Mouse (Mus musculus) heart, adult 2 months (tissue): Measurements from ENCODE around the gene Mef2c. TPM values are rescaled to one million over a fixed set of nuclear protein-coding genes. Genes with fewer than 3 reads are reported as not detected.

ENCODE experiments used
- DNase-seq, 2 experiments: peaks; one replicate each; pipeline ENCODE4 v3.0.0; 2021
- H3K27ac ChIP-seq: fragments of 200-600 bp; 2 replicates; pipeline ENCODE4 v1.8.1; 2022
- H3K27me3 ChIP-seq: fragments of 200-500 bp; 2 replicates; pipeline ENCODE4 v1.6.1; 2012; ENCODE audit warnings: mild to moderate bottlenecking, low read length, inconsistent platforms, mixed read lengths; ENCODE audit not compliant: control insufficient read depth, insufficient read depth
- H3K36me3 ChIP-seq: fragments of 200-500 bp; 2 replicates; pipeline ENCODE4 v1.6.1; 2012; ENCODE audit warnings: low read length, inconsistent platforms; ENCODE audit not compliant: control insufficient read depth, insufficient read depth
- H3K4me1 ChIP-seq: fragments of 200-500 bp; 2 replicates; pipeline ENCODE4 v1.6.1; 2011; ENCODE audit warnings: low read length; ENCODE audit not compliant: control insufficient read depth, insufficient read depth
- H3K4me3 ChIP-seq: fragments of 200-600 bp; 2 replicates; pipeline ENCODE4 v1.8.1; 2022
- H3K79me2 ChIP-seq: fragments of 200-500 bp; replicated peaks from 2 replicates; pipeline ENCODE4 v1.6.1; 2012; ENCODE audit warnings: mild to moderate bottlenecking, inconsistent platforms, low read length, moderate library complexity, mixed read lengths; ENCODE audit not compliant: control insufficient read depth, insufficient read depth
- H3K9ac ChIP-seq: fragments of 200-500 bp; 2 replicates; pipeline ENCODE4 v1.6.1; 2012; ENCODE audit warnings: low read depth, mild to moderate bottlenecking, control low read depth, inconsistent platforms, low read length, mixed read lengths
- CTCF ChIP-seq: fragments of 200-600 bp; IDR thresholded peaks from 2 replicates; pipeline ENCODE4 v1.8.1; 2022; ENCODE audit warnings: antibody characterized with exemption, mild to moderate bottlenecking, moderate library complexity
- EP300 ChIP-seq: fragments of 200-500 bp; IDR thresholded peaks from 2 replicates; pipeline ENCODE4 v1.6.1; 2011; ENCODE audit warnings: low read depth, low read length, control low read depth; ENCODE audit not compliant: insufficient read depth
- POLR2A ChIP-seq: fragments of 200-500 bp; IDR thresholded peaks from 2 replicates; pipeline ENCODE4 v1.6.1; 2011; ENCODE audit warnings: mild to moderate bottlenecking, low read depth, low read length, control low read depth; ENCODE audit not compliant: insufficient read depth
- WGBS: fragments of 180-500 bp; shearing (Covaris S2); methylation state at CpG from one replicate; pipeline ENCODE4 v1.1.7; 2018; 5-methylcytosine and 5-hydroxymethylcytosine counted together
- intact Hi-C: fragments of 180-260 bp; cut with DNase I; formaldehyde crosslinking; loops from one replicate; pipeline ENCODE4 v1.15.1; 2025
- polyA plus RNA-seq: library from polyadenylated mRNA; depleted of rRNA; stranded (reverse); fragments of >200 nt; gene quantifications from 2 replicates; pipeline ENCODE4 v1.2.3, GENCODE M21; 2012
- total RNA-seq, 2 experiments: library from RNA; stranded (reverse); gene quantifications; 2 replicates each; pipeline ENCODE4 v1.2.3; 2021

The Mef2c gene
- total and polyA plus RNA-seq, 3 experiments: 35.5 to 74.1 (median 56.5) TPM

DNA sequence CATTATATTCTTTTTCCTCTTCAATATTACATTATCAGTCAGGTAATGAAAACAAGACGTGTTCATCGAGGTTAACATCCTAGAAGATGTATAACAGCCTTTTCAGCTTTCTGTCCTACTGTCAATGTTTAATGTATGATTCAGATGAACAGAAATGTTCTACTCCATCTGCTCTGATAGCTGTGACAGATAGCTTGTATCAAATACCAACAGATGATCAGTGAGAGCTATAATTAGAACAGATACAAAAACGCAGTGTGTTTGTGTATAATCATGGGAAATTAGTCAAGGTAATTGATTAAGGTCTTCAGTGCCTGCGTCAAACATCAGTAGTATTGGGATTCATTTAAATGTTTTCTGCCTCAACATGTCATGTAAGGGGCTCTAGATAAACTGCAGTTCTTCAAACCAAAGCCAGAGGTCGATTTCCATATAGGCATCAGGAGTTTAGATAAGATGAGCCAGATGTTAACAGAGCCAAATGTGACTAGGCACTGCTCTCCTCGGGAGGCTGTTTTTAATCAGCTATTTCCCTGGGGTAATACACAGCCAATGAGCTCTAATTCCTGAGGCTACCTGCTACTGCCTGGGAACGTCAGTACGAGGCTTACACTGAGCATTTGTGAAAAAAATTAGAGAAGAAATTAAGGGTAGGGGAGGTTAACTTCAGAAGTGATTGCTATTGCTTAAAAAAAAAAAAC is 63.1 kb downstream of the Mef2c start:
- 41% methylated on average over 8 of the region's 8 CpGs for WGBS
- no peak overlapping the region for H3K9ac ChIP-seq
- no peak overlapping the region for H3K4me3 ChIP-seq
- DNase-seq: no peak
- no peaks in the 10 kb centered on the region for H3K27me3 ChIP-seq
- intact Hi-C loops: no loop called here
- TF ChIP-seq EP300 (no peak), CTCF (peak; percentile 46), POLR2A (no peak)
- H3K4me1 ChIP-seq: peaks cover 20% of the 10 kb centered on the region
- H3K36me3 ChIP-seq: peaks cover 48% of the 10 kb centered on the region
- peak overlapping the region; percentile 80 for H3K27ac ChIP-seq
- H3K79me2 ChIP-seq: peaks cover 1% of the 10 kb centered on the region

DNA sequence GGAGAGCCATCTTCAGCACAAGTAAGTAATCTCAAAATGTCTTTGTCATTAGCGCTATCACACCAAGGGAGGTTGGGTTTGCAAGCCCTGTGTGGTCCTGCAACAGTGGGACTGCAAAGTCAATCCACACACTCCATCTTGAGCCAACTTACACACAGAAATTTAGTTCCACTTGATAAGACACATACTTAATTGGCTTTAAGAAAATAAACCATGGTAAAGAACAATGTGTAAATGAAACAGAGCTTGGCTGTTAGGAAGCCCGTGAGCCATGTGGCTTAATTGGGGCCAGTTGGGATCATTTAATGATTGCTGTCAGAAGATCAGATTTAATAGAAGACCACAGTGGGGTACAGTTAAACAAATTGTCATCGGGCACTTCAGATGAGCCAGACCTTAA is 63.8 kb downstream of the Mef2c start:
- H3K79me2 ChIP-seq: peaks cover 1% of the 10 kb centered on the region
- peaks cover 21% of the 10 kb centered on the region for H3K4me1 ChIP-seq
- intact Hi-C loops: no loop called here
- TF ChIP-seq POLR2A (no peak), EP300 (no peak)
- H3K4me3 ChIP-seq: no peak overlapping the region
- H3K27ac ChIP-seq: peak overlapping the region; percentile 80; the same call in 1 of the 2 replicates
- no peaks in the 10 kb centered on the region for H3K27me3 ChIP-seq
- H3K36me3 ChIP-seq: peaks cover 45% of the 10 kb centered on the region
- WGBS: 78% methylated on average over 3 of the region's 3 CpGs
- H3K9ac ChIP-seq: no peak overlapping the region
- no peak for DNase-seq

DNA sequence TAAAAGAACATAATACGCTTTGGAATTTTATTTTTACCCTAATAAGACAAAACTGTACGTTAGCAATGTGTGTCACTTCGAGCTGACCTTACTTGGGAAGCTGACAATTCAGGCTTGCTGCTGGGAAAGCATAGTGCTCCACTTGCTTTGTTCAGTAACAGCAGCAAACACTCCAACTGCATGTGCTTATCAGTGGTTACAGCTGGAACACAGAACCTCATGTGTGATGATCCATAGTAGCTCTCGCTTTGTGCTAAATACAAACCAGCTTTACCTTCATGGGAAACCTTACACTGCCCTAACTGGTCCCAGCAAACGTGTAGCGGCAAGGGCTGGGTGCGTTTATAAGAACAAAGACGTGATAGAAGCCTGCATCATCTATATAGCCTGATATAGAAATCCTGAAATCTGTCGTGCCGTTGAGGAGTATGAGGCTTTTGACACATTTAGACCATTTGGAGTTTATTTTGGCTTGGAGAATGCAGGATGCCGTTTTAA is 65.0 kb downstream of the Mef2c start:
- H3K9ac ChIP-seq: peak overlapping the region; percentile 57
- no peak for DNase-seq
- no peak overlapping the region for H3K4me3 ChIP-seq
- intact Hi-C loops: no loop called here
- H3K36me3 ChIP-seq: peaks cover 52% of the 10 kb centered on the region
- H3K4me1 ChIP-seq: peaks cover 23% of the 10 kb centered on the region
- TF ChIP-seq CTCF (no peak), POLR2A (no peak), EP300 (no peak)
- 27% methylated on average over 11 of the region's 11 CpGs for WGBS
- peak overlapping the region; percentile 80 for H3K27ac ChIP-seq
- H3K79me2 ChIP-seq: peaks cover 1% of the 10 kb centered on the region
- no peaks in the 10 kb centered on the region for H3K27me3 ChIP-seq

DNA sequence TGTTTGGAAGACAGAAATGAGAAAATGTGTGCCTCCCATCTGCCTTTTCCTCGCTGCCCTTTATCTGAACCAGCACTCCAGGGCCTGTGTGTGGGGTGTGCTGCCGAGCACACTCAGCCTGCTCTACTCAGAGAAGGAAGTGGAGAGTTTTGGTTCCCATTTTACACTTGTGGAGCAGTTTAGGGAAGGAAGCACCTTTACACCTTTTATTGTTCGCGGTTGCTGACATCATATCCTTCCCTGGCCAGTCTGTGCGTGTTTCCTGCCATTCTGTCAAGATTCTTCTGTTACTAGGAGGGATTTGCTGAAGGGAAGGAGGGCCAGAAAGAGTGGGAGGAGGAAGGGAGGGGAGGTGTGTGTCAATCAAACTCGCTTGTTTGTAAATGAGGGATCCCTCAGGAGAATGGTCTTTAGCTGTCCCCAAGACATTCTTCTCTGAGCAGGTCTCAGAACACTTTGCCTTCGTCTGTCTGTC is 68.2 kb downstream of the Mef2c start:
- WGBS: 17% methylated on average over 7 of the region's 7 CpGs
- Histone ChIP-seq H3K27ac (peak overlapping the region; percentile 80), H3K9ac (peak overlapping the region; percentile 38; the same call in 1 of the 2 replicates), H3K27me3 (no peaks in the 10 kb centered on the region), H3K4me1 (peaks cover 19% of the 10 kb centered on the region), H3K36me3 (peaks cover 54% of the 10 kb centered on the region), H3K79me2 (peaks cover 1% of the 10 kb centered on the region), H3K4me3 (peak overlapping the region; percentile 23)
- TF ChIP-seq CTCF (no peak), POLR2A (peak; percentile 70), EP300 (peak; percentile 97)
- DNase-seq: peak; percentile 66 to 86
- intact Hi-C loops: loop anchor here (2.0 kb wide), 1 partner anchor 47 kb away; no protein-coding TSS in a partner anchor

DNA sequence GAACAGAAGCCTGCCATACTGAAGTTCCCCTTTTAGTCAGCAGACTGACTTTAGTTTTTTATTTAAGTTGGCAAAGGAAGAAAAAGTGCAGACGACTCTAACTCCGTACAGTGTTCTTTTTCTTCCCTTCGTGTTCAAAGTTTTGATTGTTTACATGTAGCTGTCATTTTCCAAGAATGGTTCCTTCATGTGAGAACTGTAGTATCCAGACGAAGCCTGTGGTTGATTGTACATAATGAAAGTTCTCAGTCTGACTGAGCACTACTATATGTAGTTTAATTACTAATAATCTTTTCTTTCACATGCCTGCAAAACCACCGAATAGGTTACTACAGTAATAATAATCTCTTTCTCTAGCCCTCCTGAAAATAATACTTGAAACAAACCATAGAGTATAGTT is 68.6 kb downstream of the Mef2c start:
- no peak for DNase-seq
- peak overlapping the region; percentile 23 for H3K4me3 ChIP-seq
- H3K27me3 ChIP-seq: no peaks in the 10 kb centered on the region
- peak overlapping the region; percentile 80 for H3K27ac ChIP-seq
- peaks cover 1% of the 10 kb centered on the region for H3K79me2 ChIP-seq
- intact Hi-C loops: loop anchor here (2.0 kb wide), 1 partner anchor 48 kb away; no protein-coding TSS in a partner anchor
- H3K9ac ChIP-seq: peak overlapping the region; percentile 38; the same call in 1 of the 2 replicates
- peaks cover 51% of the 10 kb centered on the region for H3K36me3 ChIP-seq
- TF ChIP-seq CTCF: no peak
- no peak for TF ChIP-seq POLR2A
- no peak for TF ChIP-seq EP300
- WGBS: 16% methylated on average over 5 of the region's 5 CpGs
- peaks cover 17% of the 10 kb centered on the region for H3K4me1 ChIP-seq

DNA sequence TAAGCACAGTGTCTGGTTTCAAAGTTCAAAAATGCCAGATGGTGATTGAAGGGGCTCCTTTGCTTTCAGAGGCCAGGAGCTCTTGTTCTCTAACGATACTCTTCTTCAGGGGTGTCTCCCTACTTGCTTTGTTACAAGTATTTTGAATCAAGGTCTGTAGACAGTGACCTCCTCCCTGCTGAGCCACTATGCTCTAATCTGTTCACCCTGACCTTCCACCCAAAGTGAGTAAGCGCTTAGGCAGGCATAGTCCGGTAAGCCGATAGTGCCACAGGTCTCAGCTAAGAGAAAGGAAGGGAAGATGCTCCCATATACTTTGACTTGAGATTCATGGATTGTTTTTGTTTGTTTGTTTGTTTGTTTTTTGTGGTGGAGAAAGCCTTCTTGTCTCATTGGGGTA is 69.5 kb downstream of the Mef2c start:
- TF ChIP-seq POLR2A (no peak), EP300 (no peak), CTCF (no peak)
- H3K4me1 ChIP-seq: peaks cover 15% of the 10 kb centered on the region
- H3K4me3 ChIP-seq: peak overlapping the region; percentile 35; the same call in 1 of the 2 replicates
- H3K79me2 ChIP-seq: peaks cover 1% of the 10 kb centered on the region
- peak overlapping the region; percentile 80 for H3K27ac ChIP-seq
- peaks cover 49% of the 10 kb centered on the region for H3K36me3 ChIP-seq
- 15% methylated on average over 4 of the region's 4 CpGs for WGBS
- H3K27me3 ChIP-seq: no peaks in the 10 kb centered on the region
- intact Hi-C loops: loop anchor here (2.0 kb wide), 1 partner anchor 49 kb away; no protein-coding TSS in a partner anchor
- peak overlapping the region; percentile 28; the same call in 1 of the 2 replicates for H3K9ac ChIP-seq
- DNase-seq: peak in 1 of 2 experiments; percentile 43
